Mouse (Mus musculus) inflammation-experienced regulatory T-cells, adult 16 weeks (primary cell): ENCODE measurements around the gene Laptm4a. TPM values are rescaled to one million over a fixed set of nuclear protein-coding genes. Genes with fewer than 3 reads are reported as not detected.

Experiments used
- polyA plus RNA-seq: library from polyadenylated mRNA; unstranded; fragments of 100-300 nt; shearing (Covaris generic); gene quantifications from one replicate; pipeline ENCODE4 v1.2.1, GENCODE M21; 2017

The Laptm4a gene
- polyA plus RNA-seq: 194 TPM

DNA sequence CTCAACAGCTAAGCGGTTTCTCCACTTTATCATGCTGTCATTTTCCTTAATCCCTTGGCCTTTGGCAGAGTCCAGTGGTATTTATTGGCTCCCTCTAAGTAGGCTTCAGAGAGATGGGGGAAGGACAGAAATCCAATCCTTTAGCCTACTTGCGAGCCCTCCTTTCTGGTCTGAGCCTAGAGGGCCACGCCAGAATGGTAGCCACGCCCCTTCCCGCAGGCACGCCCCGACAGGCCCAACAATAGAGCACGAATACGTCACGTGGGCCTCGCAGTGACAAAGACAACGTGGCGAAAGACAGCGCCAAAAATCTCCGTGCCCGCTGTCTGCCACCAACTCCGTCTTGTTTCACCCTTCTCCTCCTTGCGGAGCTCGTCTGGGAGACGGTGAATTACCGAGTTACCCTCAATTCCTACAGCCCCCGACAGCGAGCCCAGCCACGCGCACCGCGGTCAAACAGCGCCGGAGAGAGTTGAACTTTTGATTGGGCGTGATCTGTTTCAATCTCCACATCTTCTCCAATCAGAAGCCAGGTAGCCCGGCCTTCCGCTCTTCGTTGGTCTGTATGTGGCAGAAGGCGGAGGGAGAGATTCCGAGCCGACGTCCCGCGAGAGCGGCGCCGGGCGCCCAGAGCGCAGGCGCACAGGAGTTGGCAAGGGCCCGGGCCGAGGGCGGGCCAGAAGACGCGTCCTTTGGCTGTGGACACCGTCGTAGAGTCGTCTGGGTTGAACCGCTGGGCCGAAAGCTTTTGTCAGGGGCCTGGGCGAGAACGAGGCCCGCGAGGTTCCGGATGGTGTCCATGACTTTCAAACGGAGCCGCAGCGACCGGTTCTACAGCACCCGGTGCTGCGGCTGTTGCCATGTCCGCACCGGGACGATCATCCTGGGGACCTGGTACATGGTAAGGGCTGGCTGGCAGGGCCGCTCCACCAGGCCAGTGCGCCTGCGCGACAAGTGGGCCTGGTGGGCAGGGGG, at the start of gene Laptm4a:
Gene Laptm4a (plus strand): TSS at position 271 of the 975 bp plus-strand sequence.

DNA sequence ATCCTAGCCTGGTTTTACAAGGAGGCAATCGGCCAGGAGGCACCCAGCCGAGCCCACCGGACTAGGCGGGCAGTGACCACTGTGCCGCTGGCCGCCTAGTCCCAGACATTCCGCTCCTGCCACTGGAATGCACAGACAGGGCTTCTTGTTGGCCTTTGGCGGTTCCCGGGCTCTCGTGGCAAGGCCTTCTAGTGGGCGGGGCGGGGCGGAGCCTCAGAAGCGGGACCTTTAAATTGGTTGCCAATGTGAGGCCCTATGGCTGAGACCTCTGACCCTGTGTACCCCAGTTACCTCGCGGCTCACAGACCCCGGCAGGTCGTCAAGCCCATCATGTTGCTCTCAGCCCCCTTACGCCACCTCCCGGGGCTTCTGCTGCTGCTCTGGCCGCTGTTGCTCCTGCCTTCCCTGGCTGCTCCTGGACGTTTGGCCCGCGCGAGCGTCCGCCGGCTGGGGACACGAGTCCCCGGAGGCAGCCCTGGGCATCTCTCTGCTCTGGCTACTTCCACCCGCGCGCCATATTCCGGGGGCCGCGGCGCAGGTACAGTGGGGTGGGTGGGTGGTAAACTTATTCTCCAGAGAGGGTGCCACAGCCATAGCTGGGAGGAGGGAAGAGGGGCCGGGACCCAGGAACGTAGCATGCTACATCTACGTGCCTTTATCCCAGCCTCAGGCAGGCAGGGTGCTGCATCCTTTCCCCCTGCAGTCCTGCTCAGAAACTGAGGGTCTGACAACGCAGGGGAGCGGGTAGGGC, 26.4 kb downstream of the Laptm4a start, which contains the start of gene Matn3:
Gene Matn3 (plus strand): TSS at position 216 of the 751 bp plus-strand sequence.

DNA sequence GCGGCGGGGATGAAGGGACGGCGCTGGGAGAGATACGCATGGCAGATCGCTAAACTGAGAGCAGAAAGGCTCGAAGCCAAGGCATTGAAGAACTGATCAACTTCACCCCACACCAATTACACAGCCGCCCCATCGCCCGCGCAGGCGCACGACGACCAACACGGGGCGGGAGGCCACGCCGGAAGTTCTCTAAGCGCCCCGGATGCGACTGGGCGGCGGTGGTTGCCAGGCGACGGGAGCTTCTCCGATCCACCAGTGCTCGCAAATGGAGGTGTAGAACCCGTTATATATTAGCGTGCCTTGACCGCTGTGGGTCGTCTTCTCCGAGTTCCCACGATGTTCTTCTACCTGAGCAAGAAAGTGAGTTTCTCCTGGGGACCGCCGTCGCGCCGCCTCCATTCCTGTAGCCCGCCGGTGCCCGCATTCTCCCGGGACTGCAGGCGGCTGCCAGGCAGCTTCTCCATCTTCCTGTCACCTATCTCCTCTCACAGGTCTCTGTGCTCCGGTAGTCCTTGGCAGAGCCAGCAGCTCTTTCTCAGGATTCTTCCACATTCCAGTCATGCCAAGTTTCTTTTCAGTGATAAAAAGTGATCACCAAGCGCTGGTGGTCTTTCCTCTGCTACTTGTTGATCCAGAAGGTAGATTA, 52.5 kb downstream of the Laptm4a start, which contains the start of gene Wdr35:
Gene Wdr35 (plus strand): TSS at position 73 of the 646 bp plus-strand sequence.

Other genes starting within 250 kb of the Laptm4a start
- gene Pum2, start 247.5 kb upstream of the Laptm4a start, polyA plus RNA-seq: 10.4 TPM
- 0.33 TPM for gene Sdc1, start 150.3 kb upstream of the Laptm4a start, polyA plus RNA-seq
- gene Matn3, start 26.3 kb downstream of the Laptm4a start, polyA plus RNA-seq: not detected
- 5.1 TPM for gene Wdr35, start 52.2 kb downstream of the Laptm4a start, polyA plus RNA-seq
- gene Ttc32, start 108.3 kb downstream of the Laptm4a start, polyA plus RNA-seq: 15.0 TPM